ENCODE assay signal across 8 mouse cellular contexts in the genomic region with DNA sequence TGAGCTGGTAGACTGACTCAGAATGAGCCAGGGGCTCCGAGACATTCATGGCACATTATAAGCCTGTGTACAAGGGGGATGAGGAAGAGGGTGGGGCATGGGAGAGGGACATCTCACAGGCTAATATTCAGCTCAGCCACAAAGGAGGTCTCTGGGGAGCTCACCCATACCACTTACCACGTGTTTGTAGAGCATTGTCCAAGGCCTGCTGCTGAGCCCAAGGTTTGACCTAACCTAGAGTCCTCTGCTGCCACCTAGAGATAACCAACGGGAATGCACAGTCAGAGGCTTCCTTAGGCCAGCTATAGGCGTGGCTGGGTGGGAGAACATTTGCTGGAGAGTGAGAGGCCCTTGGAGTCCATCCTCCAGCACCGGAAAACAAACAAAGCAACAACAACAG. TPM values are rescaled to one million over a fixed set of nuclear protein-coding genes. Genes with fewer than 3 reads are reported as not detected.
DNase-seq lines count a peak whose midpoint lies in the region; ATAC-seq and TF ChIP-seq lines count a peak whose summit lies in the region.

No protein-coding gene starts in this region.

- no peaks in the 10 kb centered on the region for H3K36me3 ChIP-seq in intestine, postnatal 0 days (ENCODE audit: control insufficient read depth, insufficient read depth)
- H3K36me3 ChIP-seq in limb, embryonic 13.5 days, result no peaks in the 10 kb centered on the region
- H3K36me3 ChIP-seq in midbrain, embryonic 16.5 days (ENCODE audit: control insufficient read depth, insufficient read depth, low read length), result no peaks in the 10 kb centered on the region

- DNase-seq in 3T3-L1 (ENCODE audit: low read depth, low spot score), result peak; percentile 93
- peak; percentile 72 for DNase-seq in adrenal gland, adult 18-20 months (ENCODE audit: low spot score in 2 of 2)
- peak; percentile 73 for DNase-seq in embryo, embryonic 11.5 days (ENCODE audit: low read depth, low spot score)
- DNase-seq in gastrocnemius, postnatal 4 days (ENCODE audit: low spot score in 2 of 2), result peak; percentile 48 to 78
- peak; percentile 53 to 73 for DNase-seq in spleen, postnatal 14 days (ENCODE audit: low spot score in 2 of 2)

- TF ChIP-seq CTCF in intestine, postnatal 0 days (IDR thresholded peaks at IDR 0.05; ENCODE audit: low read depth), result peak; percentile 91

- H3K9ac ChIP-seq in intestine, postnatal 0 days (ENCODE audit: low read depth, low read length), result no peak overlapping the region
- no peak overlapping the region for H3K9ac ChIP-seq in limb, embryonic 13.5 days
- H3K9ac ChIP-seq in midbrain, embryonic 16.5 days (ENCODE audit: low read depth, low read length), result no peak overlapping the region

- no peak overlapping the region for H3K4me2 ChIP-seq in intestine, postnatal 0 days (replicated peaks; ENCODE audit: low read depth)
- no peak overlapping the region for H3K4me2 ChIP-seq in limb, embryonic 13.5 days (replicated peaks)
- no peak overlapping the region for H3K4me2 ChIP-seq in midbrain, embryonic 16.5 days (ENCODE audit: low read length)

- ATAC-seq in intestine, postnatal 0 days, result peak; percentile 28; the same call in 1 of the 2 replicates
- peak; percentile 86; the same call in 1 of the 2 replicates for ATAC-seq in limb, embryonic 13.5 days (ENCODE audit: low FRiP score, low read depth)
- peak; percentile 79 for ATAC-seq in midbrain, embryonic 16.5 days

- 21% methylated on average over 5 of the region's 5 CpGs for WGBS in intestine, postnatal 0 days
- 24% methylated on average over 5 of the region's 5 CpGs for WGBS in limb, embryonic 13.5 days
- 23% methylated on average over 5 of the region's 5 CpGs for WGBS in midbrain, embryonic 16.5 days

- peaks cover 9% of the 10 kb centered on the region; the same call in 1 of the 2 replicates for H3K27me3 ChIP-seq in intestine, postnatal 0 days (replicated peaks; ENCODE audit: control insufficient read depth, insufficient read depth, low read length)
- H3K27me3 ChIP-seq in limb, embryonic 13.5 days, result peaks cover 10% of the 10 kb centered on the region
- no peaks in the 10 kb centered on the region; the same call in 1 of the 2 replicates for H3K27me3 ChIP-seq in midbrain, embryonic 16.5 days (ENCODE audit: control insufficient read depth, insufficient read depth, low read depth, low read length)

- no peaks in the 10 kb centered on the region for H3K9me3 ChIP-seq in intestine, postnatal 0 days (ENCODE audit: control insufficient read depth)
- no peaks in the 10 kb centered on the region for H3K9me3 ChIP-seq in limb, embryonic 13.5 days
- H3K9me3 ChIP-seq in midbrain, embryonic 16.5 days (replicated peaks; ENCODE audit: control insufficient read depth, low read length, poor library complexity, severe bottlenecking), result no peaks in the 10 kb centered on the region

- H3K27ac ChIP-seq in intestine, postnatal 0 days (ENCODE audit: low read depth, low read length), result no peak overlapping the region
- H3K27ac ChIP-seq in limb, embryonic 13.5 days, result no peak overlapping the region
- no peak overlapping the region for H3K27ac ChIP-seq in midbrain, embryonic 16.5 days (ENCODE audit: low read length)

- no peak overlapping the region for H3K4me3 ChIP-seq in intestine, postnatal 0 days (ENCODE audit: low read depth, low read length)
- H3K4me3 ChIP-seq in limb, embryonic 13.5 days, result no peak overlapping the region
- no peak overlapping the region for H3K4me3 ChIP-seq in midbrain, embryonic 16.5 days (ENCODE audit: low read depth, low read length)

- no peaks in the 10 kb centered on the region for H3K4me1 ChIP-seq in intestine, postnatal 0 days (replicated peaks; ENCODE audit: control insufficient read depth, insufficient read depth, low read length)
- no peaks in the 10 kb centered on the region for H3K4me1 ChIP-seq in limb, embryonic 13.5 days
- no peaks in the 10 kb centered on the region for H3K4me1 ChIP-seq in midbrain, embryonic 16.5 days (ENCODE audit: control insufficient read depth, insufficient read depth, low read length)

RNA-seq across cellular contexts. Expression of a gene that starts 36.9 kb away (rescaled TPM):
- 10 to 100 TPM; 28.6 to 33.6 TPM for total RNA-seq in adrenal gland, adult 18-20 months (2021)
- 10 to 100 TPM; 22.6 to 25.6 TPM for total RNA-seq in gastrocnemius, postnatal 4 days (2021)
- 16.4 and 18.4 TPM in 2 replicates for polyA plus RNA-seq in intestine, postnatal 0 days (2015; fragmentation: Nextera tagmentation; extraction: Ambion mirVana)
- polyA plus RNA-seq in limb, embryonic 13.5 days (2015; fragmentation: Nextera tagmentation; extraction: Ambion mirVana), result 55.2 and 60.2 TPM in 2 replicates
- 57.8 and 62.0 TPM in 2 replicates for polyA plus RNA-seq in midbrain, embryonic 16.5 days (2015; fragmentation: Nextera tagmentation; extraction: Ambion mirVana)

RNA-seq across cellular contexts. Expression of a gene that starts 49.5 kb away (rescaled TPM):
- under 1 TPM; 0.43 to 0.61 TPM for total RNA-seq in adrenal gland, adult 18-20 months (2021)
- total RNA-seq in gastrocnemius, postnatal 4 days (2021), result 1 to 10 TPM in 1 of 2 experiments, under 1 TPM in 1; 0.76 to 1.0 TPM
- 2.0 and 2.2 TPM in 2 replicates for polyA plus RNA-seq in intestine, postnatal 0 days (2015; fragmentation: Nextera tagmentation; extraction: Ambion mirVana)
- polyA plus RNA-seq in limb, embryonic 13.5 days (2015; fragmentation: Nextera tagmentation; extraction: Ambion mirVana), result 0.94 and 1.5 TPM in 2 replicates
- 0.16 and 0.32 TPM in 2 replicates for polyA plus RNA-seq in midbrain, embryonic 16.5 days (2015; fragmentation: Nextera tagmentation; extraction: Ambion mirVana)

Comparison
In these comparisons a context has a peak if more than half of its experiments do, and no peak if none do; other contexts are left out.
1. ATAC-seq: peak in every context shown above with its lines; median percentile 86 in limb, embryonic 13.5 days; 79 in midbrain, embryonic 16.5 days; 28 in intestine, postnatal 0 days.